Mouse (Mus musculus): ENCODE data around the gene Zscan5b.
"Not testable (repeated sequence)": the region's sequence is repeated elsewhere in the genome, so short reads cannot be mapped to it uniquely, and the experiment has no call there.

Gene Zscan5b

GRCm38 (mm10) chr7:6244361-6245292, 22.5 kb downstream of the Zscan5b start:
- DNase-seq (ENCODE audit: low spot score in 2 of 2): no peak

- no peak for DNase-seq (ENCODE audit: low spot score in 2 of 2)
Observed at GRCm38 (mm10) chr7:6252410-6252809, 30.3 kb downstream of the Zscan5b start, which contains the start of gene Epp13. TSS of gene Epp13 (plus strand) at chr7:6252710.

- no peak for DNase-seq (ENCODE audit: low spot score in 2 of 2)
Observed at GRCm38 (mm10) chr7:6254451-6254850, 32.4 kb downstream of the Zscan5b start.

GRCm38 (mm10) chr7:6257386-6257785, 35.3 kb downstream of the Zscan5b start:
- no peak for DNase-seq (ENCODE audit: low spot score in 2 of 2)

GRCm38 (mm10) chr7:6258232-6259220, 36.4 kb downstream of the Zscan5b start:
- DNase-seq (ENCODE audit: low spot score in 2 of 2): no peak

GRCm38 (mm10) chr7:6260004-6260403, 37.9 kb downstream of the Zscan5b start:
- DNase-seq (ENCODE audit: low spot score in 2 of 2): not testable (repeated sequence)

GRCm38 (mm10) chr7:6262120-6262519, 40.0 kb downstream of the Zscan5b start:
- no peak for DNase-seq (ENCODE audit: low spot score in 2 of 2)

GRCm38 (mm10) chr7:6262984-6263383, 40.9 kb downstream of the Zscan5b start:
- DNase-seq (ENCODE audit: low spot score in 2 of 2): no peak

- DNase-seq (ENCODE audit: low spot score in 2 of 2): peak in 1 of 2 experiments; percentile 14
Observed at GRCm38 (mm10) chr7:6265695-6266094, 43.6 kb downstream of the Zscan5b start.

GRCm38 (mm10) chr7:6277906-6278305, 55.8 kb downstream of the Zscan5b start:
- DNase-seq (ENCODE audit: low spot score in 2 of 2): no peak

- peak; percentile 59 to 82 for DNase-seq (ENCODE audit: low spot score in 2 of 2)
Observed at GRCm38 (mm10) chr7:6282749-6283148, 60.7 kb downstream of the Zscan5b start.

- DNase-seq (ENCODE audit: low spot score in 2 of 2): peak; percentile 44 to 73
Observed at GRCm38 (mm10) chr7:6283451-6284075, 61.5 kb downstream of the Zscan5b start.

GRCm38 (mm10) chr7:6284442-6285012, 62.4 kb downstream of the Zscan5b start:
- no peak for DNase-seq (ENCODE audit: low spot score in 2 of 2)

GRCm38 (mm10) chr7:6285366-6285765, 63.3 kb downstream of the Zscan5b start:
- DNase-seq (ENCODE audit: low spot score in 2 of 2): no peak

GRCm38 (mm10) chr7:6285842-6286705, 64.0 kb downstream of the Zscan5b start, which contains the start of gene Zfp667:
TSS of gene Zfp667 (plus strand) at chr7:6286579.
- peak; percentile 96 to 98 for DNase-seq (ENCODE audit: low spot score in 2 of 2)

GRCm38 (mm10) chr7:6286921-6287531, 64.9 kb downstream of the Zscan5b start:
- DNase-seq (ENCODE audit: low spot score in 2 of 2): peak in 1 of 2 experiments; percentile 4
